Mouse (Mus musculus) ovary, postnatal 10 days (tissue): ENCODE measurements around the gene Gstm6.
"Not testable (repeated sequence)": the region's sequence is repeated elsewhere in the genome, so short reads cannot be mapped to it uniquely, and the experiment has no call there.

Experiments
- DNase-seq: peaks from one replicate; pipeline ENCODE4 v3.0.0; 2022; ENCODE audit warnings: low spot score

Gstm6 gene

DNA sequence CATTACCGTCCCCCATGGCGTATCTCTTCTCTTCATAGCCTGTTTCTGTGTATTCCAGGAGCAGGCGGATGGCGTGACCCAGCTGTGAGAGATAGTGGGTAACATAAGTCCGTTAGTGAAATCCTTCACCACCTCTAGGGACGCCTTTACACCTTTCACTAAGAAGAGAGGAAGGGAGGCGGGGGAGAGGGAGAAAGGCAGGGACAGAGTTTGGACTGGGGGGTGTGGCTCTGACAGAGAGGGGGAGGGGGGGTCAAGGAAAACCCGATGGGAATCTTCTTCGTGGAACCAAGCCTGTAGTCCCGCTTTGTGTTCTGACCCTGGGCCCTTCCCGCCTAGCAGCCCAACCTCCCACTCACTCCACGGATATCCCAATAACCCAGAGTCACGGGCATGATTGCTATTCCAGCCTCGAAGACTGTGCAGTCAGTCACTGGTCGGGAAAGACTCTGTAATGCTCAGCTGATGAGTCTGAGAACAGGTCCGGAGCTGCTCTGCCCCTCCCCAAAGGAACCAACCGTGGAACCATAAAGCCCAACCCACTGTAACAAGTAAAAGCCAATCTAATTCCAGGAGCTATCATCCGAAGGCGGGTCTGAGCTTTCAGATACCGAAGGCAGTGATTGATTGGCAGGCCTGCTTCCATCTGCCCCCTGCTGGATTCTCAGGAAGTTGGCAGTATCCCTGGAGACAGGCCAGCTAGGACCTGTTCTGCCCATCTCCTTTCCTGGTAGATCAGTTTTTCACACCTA, at the start of gene Gstm6:
Gstm6 (minus strand) TSS at position 511 of the 752 bp plus-strand sequence.
- DNase-seq, result no peak

DNA sequence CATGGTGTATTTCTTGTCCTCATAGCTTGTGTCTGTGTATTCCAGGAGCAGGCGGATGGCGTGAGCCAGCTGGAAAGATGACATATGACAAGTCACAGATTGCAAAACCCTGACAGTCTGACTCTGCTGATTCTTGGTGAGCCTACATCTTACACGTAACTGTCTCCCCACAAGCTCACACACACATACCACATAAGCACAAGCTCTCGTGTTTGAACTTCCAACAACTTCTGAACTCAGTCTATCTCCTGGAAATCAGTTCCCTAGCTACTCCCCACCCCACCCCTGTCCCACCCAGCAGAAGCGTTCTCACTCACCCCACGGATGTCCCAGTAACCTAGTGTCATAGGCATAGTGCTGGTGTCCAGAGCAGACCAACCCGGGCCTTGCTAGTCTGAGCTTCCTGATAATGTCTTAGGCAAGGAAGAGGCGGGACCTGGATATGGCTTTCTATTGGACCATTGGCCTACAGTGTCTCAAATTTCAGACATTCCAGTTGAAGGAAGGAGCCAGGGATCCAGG, 42.6 kb upstream of the Gstm6 start, which contains the start of gene Gstm2:
Gstm2 (minus strand) TSS at position 413 of the 522 bp plus-strand sequence.
- DNase-seq, result no peak

DNA sequence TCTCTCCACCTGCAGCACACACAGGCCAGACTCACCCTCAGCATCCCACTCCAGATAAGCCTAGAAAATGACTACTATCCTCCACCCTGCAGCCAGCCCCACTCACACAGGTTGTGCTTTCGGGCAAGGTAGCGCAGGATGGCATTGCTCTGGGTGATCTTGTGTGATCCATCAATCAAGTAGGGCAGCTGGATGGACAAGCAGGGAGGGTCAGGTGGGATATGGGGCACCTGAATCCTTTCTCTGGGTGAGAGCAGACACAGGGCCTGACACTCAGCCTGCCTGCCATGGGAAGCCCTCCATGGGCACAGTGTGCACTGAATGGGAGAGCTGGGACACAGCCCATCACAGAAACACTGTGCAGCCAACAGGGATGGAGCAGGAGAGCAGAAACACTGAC, 41.6 kb upstream of the Gstm6 start:
- not testable (repeated sequence) for DNase-seq

DNA sequence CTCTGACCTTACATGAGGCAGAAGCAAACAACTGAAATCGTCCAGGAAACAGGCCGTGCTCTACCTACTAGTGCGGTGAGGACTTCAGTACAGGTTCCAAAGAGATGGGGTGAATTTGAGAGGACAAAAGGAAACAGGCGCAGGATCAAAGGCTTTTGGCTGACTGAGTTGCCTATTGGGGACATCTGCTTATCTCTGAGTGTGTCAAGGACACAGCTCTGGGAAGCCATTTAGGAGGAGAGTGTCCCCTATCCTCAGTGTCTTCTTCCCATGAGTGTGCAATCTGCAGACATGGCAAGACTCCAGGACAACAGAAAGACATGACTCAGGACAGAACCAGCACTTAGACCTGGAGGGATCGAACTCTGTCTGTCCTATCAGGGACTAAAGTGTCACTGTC, 40.9 kb upstream of the Gstm6 start:
- DNase-seq, result no peak

DNA sequence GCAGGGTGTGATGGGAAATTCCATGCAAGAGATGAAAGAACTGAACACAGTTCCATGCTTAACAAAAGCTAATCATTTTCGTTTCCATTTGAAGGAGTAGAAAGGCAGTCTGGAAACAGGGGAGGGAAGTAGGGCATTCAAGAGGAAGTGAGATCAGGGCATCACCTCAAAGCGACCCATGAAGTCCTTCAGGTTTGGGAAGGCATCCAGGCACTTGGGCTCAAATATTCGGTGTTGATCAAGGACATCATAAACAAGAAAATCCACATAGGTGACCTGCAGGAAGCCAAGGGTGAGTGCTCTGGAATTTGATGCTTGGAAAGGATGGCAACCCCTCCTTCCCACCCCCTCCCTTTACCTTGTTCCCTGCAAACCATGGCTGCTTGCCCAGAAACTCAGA, 40.2 kb upstream of the Gstm6 start:
- DNase-seq, result no peak

DNA sequence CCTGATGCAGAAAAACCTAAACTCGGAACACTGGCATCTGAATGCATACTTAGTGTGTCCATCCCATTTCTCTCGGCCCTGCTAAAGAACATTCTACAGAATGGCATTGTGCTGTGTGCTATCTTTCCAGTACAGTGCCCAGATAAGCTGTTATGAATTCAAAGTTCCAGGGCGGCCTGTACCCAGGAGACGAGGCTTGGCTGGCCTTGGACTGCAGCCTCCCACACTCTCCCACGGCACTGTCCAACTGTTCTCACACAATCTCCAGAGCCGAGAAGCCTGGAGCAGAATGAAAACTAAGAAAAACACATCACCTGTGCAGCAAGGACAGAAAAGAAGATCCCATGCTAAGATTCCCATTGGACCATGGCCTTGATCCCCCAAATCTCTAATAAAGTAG, 39.2 kb upstream of the Gstm6 start:
- DNase-seq, result no peak

DNA sequence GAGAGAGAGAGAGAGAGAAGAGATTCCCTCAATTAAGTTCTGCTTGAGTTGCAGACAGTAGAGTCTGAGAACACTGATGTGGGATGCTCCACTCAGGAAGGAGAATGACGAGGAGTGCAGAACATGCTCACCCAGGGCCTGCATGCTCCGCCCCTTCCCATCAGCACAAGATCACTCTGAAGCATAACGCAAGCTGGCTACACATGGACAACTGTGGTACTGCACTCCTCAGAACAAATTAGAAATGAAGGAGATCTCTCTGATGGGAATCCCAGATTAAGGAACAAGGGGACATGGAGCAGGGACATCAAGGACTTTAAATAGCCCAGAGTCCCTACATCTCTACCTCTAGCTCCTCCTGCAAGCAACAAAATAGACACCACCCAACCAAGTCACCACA, 37.7 kb upstream of the Gstm6 start:
- no peak for DNase-seq

DNA sequence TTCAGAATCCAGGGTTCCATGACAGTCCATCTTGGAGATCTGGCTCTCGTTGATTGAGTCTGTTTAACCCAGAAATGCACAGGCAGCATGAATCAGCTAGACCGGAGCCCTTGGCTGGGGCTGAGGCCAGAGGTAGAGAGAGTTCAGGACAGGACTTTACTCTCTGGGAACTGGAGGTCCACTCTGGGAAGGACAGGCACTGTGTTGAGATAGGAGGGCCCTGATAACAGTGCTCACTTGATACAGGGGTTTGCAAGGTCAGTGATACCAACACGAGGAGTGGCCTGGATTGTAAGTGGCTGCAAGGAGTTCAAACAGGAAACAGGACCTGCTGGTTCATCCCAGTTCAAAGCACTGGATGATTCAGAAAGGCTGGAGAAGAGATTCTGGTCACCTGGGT, 34.1 kb upstream of the Gstm6 start:
- no peak for DNase-seq

DNA sequence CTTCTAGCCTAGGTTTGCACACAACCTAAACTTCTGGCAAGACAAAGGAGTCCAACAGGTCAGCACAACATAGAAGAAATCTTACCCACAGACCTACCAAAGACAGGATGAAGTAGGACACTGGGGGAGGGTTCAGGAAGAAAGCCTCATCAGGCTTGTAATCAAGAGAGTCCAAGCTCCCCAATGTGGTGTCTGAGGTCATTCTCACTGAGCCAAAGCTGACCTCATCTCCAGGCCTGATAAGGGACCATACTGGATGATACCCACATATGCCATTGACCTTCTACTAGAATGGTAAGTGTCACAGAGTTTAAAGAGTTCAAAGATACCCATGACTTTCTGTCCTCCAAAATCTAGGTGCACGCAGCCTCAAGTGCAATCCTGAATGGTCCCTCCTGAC, 30.7 kb upstream of the Gstm6 start:
- DNase-seq, result no peak

DNA sequence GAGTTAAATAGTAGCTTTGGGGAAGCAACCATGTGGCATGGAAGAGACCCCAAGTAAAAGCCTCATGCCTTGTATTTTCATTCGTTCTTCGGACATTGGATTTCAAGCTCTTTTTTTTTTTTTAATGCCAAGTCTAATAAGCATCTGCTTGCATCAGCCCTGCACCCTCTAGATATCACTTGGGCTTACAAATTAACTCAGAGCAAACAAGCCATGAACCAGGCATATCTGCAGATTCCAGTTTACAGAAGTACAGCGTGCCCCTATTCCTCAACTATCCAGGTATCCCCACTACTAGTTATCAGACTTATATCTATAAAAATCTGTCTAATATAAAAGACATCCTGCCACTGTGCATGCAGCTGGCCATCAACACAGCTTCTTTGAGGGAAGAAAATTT, 28.5 kb upstream of the Gstm6 start:
- DNase-seq, result no peak

DNA sequence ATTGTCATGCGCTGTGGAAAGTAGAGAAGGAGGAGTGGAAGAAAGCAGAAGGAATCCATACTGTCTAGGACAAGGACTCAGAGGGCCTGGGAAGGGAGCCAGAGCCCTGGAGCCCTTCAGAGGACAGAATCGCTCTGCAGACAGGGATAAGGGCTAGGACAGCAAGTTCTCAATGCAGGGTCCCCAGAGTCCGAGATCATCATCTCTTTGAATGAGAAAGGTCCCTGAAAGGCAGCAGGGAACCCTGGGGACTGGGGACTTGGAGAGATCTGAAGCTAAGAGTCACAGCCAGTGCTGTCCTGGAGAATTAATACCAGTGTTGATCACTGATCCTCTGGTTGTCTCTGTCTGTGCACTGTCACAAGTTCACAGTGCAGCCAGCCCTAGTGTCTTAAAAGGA, 27.6 kb upstream of the Gstm6 start:
- not testable (repeated sequence) for DNase-seq

DNA sequence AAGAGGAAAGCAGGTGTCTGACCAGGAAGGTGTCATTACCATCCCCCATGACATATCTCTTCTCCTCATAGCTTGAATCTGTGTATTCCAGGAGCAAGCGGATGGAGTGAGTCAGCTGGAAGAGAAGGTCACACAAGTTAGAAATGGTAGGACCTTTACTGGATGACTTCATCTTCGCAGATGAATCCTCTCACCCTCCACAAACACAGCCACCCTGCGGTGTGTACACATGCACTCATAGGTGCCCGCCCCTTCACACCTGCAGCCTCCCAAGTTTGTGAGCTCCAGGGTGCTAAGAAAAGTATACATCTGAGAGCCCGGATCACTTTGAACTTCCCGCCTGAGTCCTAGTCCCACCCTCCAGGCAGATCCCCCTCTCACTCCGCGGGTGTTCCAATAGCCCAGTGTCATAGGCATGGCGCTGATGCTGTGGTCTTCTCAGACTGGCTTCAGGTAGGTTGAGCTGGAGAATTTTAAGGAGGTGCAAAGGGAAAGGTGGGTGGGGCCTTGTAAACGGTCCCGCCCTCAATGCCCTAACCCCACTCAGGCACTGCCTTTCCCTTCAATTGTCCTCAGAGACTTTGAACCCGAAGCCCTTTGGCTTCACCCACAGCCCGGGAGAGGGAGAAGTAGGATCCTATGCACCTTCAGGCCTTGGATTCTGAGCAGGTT, 25.3 kb upstream of the Gstm6 start, which contains the start of gene Gstm3:
Gstm3 (minus strand) TSS at position 560 of the 672 bp plus-strand sequence.
- DNase-seq, result no peak

DNA sequence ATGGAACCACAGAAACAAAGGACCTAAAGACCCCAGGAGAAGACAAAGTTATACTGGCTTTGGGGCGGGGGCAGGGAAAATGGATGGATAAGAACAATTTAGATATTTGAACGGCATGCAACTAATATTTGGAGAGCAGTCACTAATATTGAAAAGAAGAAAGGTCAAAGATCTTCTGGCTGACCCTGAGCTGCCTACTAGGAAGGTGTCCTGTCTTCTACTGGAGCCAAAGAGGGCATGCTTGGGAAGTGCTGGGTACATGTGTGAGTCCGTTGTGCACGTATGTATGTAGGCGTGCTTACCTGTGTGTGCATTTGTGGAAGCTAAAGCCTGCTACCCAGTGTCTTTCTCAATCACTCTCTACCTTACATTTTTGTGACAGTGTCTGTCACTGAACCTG, 23.1 kb upstream of the Gstm6 start:
- no peak for DNase-seq

DNA sequence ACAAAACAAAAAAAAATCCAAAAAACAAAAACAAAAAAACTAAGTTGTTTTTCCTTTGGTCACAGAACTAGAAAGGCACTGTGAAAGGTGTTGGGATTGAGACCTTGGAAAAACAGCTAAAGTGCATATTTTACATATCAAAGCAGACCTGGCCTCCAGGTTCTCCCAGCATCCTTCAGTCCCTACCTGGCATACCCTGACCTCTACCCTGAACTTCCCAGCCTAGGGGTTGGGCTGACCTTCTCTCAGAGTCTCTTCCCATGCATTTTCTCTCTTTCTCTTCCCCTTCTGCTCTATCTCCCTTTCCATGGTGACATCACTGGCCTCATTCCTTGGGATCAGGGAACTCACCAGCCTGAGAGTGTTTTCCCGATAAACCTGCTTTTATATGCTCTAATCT, 22.0 kb upstream of the Gstm6 start:
- no peak for DNase-seq

DNA sequence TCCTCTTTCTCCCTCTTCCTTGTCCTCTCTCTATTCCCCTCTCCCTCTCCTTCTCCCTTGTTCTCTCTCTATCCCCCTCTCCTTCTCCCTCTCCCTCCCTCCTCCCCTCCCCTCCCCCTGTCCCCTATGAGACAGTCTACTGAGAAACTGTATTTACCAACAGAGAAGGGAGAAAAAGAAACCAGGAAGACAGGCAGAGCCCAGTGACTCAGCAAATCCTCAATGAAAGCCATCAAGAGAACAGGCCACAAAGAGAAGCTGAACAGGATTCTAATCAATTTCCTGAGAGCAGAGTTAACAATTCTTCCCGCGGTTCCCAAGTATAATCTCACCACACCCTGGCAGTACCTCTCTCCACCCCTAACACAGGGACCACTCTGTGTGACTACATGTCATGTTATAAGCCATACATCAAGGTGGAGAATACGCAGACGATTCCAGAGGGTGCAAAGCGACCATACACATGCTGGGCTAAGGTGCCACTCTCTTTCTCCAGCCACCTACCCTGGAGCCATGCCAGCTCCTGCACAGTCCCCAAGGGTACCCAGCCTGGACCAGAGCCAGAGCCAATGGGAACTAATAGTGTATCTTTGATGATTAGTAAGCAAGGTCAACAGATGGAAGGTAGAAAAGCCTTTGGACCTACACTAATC, 21.2 kb upstream of the Gstm6 start:
- DNase-seq, result no peak

DNA sequence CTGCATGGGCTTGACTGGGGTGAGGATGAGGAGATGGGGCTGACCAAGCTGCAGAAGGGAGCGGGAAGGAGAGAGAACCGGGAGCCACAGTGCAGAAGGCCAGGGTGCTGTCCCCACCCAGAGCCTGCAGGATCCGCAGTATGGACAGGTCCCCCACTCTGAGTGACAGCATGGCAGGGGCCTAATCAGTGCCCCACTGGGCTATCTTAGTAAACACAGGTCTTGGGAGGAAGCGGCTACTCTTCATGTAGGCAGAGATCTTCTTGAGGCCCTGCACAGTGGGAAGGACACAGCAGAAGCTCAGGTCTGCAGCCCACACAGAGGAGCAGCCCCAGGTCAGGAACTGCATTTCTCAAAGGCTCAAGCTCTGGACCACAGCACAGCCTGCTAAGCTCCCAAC, 20.5 kb upstream of the Gstm6 start:
- no peak for DNase-seq

DNA sequence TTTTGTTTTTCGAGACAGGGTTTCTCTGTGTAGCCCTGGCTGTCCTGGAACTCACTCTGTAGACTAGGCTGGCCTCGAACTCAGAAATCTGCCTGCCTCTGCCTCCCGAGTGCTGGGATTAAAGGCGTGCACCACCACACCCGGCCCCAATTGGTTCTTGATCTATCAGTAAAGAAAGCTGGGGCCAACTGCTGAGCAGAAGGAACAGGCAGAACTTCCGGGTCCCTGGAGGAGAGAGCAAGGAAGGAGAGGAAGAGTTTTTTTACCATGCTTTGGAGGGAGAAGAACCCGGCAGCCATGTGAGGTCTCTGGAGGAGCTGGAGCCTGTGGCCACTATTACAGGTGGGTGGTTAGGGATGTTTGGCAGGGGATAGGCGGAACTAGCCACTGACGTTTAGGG, 11.7 kb upstream of the Gstm6 start:
- not testable (repeated sequence) for DNase-seq

DNA sequence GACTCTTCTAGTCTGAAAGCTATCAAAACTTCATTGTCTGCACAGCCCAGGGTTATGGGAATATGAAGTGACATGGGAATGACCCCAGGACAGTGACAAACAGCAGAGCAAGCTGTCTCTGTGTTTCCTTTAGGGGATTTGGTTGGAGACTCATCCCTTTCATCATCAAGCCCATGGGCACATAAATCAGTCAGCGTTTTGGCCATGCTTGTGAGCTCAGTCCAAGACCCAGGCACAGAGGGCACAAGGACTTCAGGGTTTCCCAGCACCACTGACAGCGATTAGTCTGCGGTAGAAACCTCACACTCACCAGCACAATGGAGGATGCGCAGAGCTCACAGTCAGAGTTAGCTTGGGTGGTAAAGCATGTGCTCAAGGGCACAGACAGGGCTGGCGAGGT, 10.4 kb upstream of the Gstm6 start:
- DNase-seq, result no peak

DNA sequence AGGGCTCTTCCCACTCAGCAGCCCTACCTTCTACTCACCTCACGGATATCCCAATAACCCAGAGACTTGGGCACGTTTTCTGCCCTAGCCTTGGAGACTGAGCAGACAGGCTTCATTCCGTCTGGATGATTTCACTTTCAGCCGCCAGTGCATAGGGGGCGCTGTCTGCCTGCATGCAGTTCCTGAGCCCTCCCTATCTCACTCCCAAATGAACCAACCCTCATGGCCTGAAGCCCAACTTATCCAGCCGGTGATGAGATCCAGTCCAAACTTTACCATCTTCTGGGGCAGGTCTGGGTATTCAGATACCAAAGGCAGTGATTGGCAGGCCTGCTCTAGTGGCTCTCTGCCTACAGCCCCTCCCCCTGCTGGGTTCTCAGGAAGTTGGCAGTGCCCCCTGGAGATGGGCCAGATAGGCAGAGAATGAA, 9.8 kb upstream of the Gstm6 start:
- peak; percentile 29 for DNase-seq

DNA sequence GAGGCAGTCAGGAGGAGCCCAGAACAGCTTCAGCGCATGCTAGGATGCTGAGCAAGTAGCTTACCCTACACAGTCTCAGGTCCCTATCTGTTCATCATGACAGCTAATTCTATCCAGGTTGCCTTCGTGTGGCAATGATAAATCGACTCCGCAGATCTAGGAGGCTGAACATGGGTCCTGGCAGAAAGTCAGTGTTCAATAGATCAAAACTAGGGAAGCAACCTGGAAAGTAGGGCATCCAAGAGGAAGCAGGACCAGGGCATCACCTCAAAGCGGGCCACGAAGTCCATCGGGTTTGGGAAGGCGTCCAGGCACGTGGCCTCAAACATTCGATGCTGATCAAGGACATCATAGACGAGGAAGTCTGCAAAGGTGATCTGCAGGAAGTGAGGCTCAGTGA, 7.0 kb upstream of the Gstm6 start:
- no peak for DNase-seq

DNA sequence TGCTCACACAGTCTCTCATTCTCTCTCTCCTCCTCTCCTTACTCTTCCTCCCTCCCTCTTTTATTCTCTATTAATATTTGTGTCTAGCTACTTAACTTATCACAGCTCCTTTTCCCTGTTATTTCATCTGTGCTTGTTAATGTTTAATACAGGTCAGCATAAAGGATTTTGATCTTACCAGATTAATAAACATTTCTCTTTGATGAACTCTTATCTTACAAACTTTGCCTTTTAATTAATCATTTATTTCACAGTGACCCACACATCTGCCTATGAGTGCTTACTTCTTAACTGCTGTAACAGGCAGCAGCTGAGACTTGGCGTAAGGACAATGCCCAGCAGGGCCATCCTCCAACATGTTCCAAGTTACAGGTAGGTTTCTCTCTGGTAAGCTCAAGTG, 5.9 kb upstream of the Gstm6 start:
- DNase-seq, result not testable (repeated sequence)

DNA sequence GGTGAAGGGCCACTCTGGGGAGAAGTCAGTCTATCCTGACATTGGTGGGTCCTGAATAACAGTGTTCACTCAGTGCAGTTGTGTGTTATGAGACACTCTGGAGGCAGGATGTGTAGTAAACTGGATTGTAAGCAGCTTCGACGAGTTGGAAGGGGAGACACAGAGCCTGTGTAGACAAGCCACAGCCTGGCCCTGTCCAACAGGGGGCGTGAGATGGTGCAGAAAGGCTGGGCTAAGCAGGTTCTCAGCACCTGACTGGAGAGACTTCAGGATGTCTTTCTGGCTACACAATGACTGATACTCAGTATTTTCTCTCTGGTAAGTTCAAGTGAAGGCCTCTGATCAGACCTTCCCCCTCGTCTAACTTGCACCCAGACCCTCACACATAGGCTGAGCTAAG, 2.2 kb upstream of the Gstm6 start:
- no peak for DNase-seq

DNA sequence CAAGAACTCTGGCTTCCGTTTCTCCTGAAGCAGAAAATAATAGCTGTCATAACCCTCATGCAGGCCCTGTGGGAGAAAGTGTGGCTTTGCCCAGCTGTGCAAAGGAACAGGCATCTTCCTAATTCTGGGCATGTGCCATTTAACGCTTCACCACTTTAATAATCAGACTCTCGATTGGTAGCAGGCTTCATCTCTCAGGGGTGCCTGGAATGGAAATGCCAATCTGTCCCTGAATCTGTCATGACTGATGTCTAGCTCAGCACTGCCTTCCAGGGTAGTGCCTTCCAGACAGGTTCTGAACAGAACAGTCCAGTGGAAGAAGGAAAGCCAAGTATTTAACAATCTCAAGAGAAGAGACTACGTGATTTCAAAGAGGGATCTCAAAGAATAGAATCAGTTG, 2.3 kb downstream of the Gstm6 start:
- no peak for DNase-seq
